Mouse (Mus musculus): ENCODE data around the gene Hps6.

Hps6 gene

GRCm38 (mm10) chr19:46030196-46030983 is 27.1 kb downstream of the Hps6 start:
- DNase-seq (ENCODE audit: inconsistent ontology term) = no peak

- DNase-seq (ENCODE audit: inconsistent ontology term) = no peak
These were observed 28.6 kb downstream of the Hps6 start for GRCm38 (mm10) chr19:46031689-46032432.

GRCm38 (mm10) chr19:46032731-46033510 is 29.6 kb downstream of the Hps6 start:
- no peak for DNase-seq (ENCODE audit: inconsistent ontology term)

GRCm38 (mm10) chr19:46033911-46034310 is 30.6 kb downstream of the Hps6 start:
- DNase-seq (ENCODE audit: inconsistent ontology term) = no peak

GRCm38 (mm10) chr19:46035971-46036370 is 32.7 kb downstream of the Hps6 start:
- no peak for DNase-seq (ENCODE audit: inconsistent ontology term)

GRCm38 (mm10) chr19:46036477-46037242 is 33.4 kb downstream of the Hps6 start:
- DNase-seq (ENCODE audit: inconsistent ontology term) = no peak

GRCm38 (mm10) chr19:46037243-46037924 is 34.1 kb downstream of the Hps6 start:
- DNase-seq (ENCODE audit: inconsistent ontology term) = no peak

GRCm38 (mm10) chr19:46037925-46038850 is 34.9 kb downstream of the Hps6 start:
- DNase-seq (ENCODE audit: inconsistent ontology term) = no peak

GRCm38 (mm10) chr19:46038851-46039260 is 35.5 kb downstream of the Hps6 start:
- DNase-seq (ENCODE audit: inconsistent ontology term) = no peak

GRCm38 (mm10) chr19:46039478-46039877 is 36.2 kb downstream of the Hps6 start:
- peak; percentile 96 for DNase-seq (ENCODE audit: inconsistent ontology term)

- DNase-seq (ENCODE audit: inconsistent ontology term) = no peak
These were observed 37.0 kb downstream of the Hps6 start for GRCm38 (mm10) chr19:46040149-46040902.

- DNase-seq (ENCODE audit: inconsistent ontology term) = no peak
These were observed 38.1 kb downstream of the Hps6 start for GRCm38 (mm10) chr19:46041299-46041932.

GRCm38 (mm10) chr19:46041933-46042475 is 38.7 kb downstream of the Hps6 start:
- DNase-seq (ENCODE audit: inconsistent ontology term) = peak; percentile 92

GRCm38 (mm10) chr19:46042476-46043011 is 39.2 kb downstream of the Hps6 start:
- DNase-seq (ENCODE audit: inconsistent ontology term) = peak; percentile 74

- no peak for DNase-seq (ENCODE audit: inconsistent ontology term)
These were observed 40.1 kb downstream of the Hps6 start for GRCm38 (mm10) chr19:46043380-46043779.

GRCm38 (mm10) chr19:46044271-46044992 is 41.1 kb downstream of the Hps6 start, which contains the start of gene Pprc1:
Gene Pprc1 (plus strand): TSS chr19:46044886.
- peak; percentile 83 for DNase-seq (ENCODE audit: inconsistent ontology term)

All from Muller cell, postnatal 12 days (primary cell).